Mouse (Mus musculus): Measurements from ENCODE around the gene Gm3448.
"Not testable (repeated sequence)": the region's sequence is repeated elsewhere in the genome, so short reads cannot be mapped to it uniquely, and the experiment has no call there.

GRCm38 (mm10) chr17:15052766-15053165 is 11.4 kb upstream of the Gm3448 start:
- TF ChIP-seq CTCF, POLR2A (IDR thresholded peaks at IDR 0.05; ENCODE audit: insufficient read depth, low read depth, low read length): not testable (repeated sequence)

Data from olfactory bulb, adult 2 months (tissue).